Mouse (Mus musculus) cortical plate, adult 2 months (tissue): ENCODE data around the gene Fbxo45.

Experiments
- CTCF ChIP-seq: fragments of 200-500 bp; IDR thresholded peaks from 2 replicates; pipeline ENCODE4 v1.5.1; 2011; ENCODE audit warnings: mild to moderate bottlenecking, control low read depth, low read length; ENCODE audit not compliant: insufficient read depth; ENCODE audit errors: extremely low read depth
- POLR2A ChIP-seq: fragments of 200-500 bp; IDR thresholded peaks from 2 replicates; pipeline ENCODE4 v1.6.1; 2011; ENCODE audit warnings: mild to moderate bottlenecking, low read length, control low read depth; ENCODE audit not compliant: insufficient read depth; ENCODE audit errors: extremely low read depth

DNA sequence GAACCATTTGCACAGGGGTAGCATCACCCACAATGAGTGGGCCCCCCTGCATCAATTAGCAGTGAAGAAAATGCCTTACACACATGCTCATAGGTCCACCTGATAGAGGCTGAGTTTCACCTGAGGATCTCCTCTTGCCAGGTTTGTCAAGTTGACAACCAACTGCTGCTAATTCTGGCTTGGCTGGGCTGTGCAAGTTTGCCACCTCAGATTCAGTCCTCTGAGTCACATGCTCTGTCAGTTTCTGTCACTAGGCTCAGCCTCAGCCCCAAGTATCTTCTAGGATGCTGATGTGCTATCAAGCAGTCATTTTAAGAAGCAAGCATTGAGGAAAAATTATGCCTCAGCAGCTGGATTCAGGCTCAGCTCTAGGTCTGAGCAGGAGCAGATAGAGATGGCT lies 32.8 kb downstream of the Fbxo45 start:
- TF ChIP-seq CTCF (no peak), POLR2A (no peak)
